In genomic region chr1:84222051-84222450, GRCm38 (mm10) we compare ENCODE assay signal across 28 mouse cellular contexts.
DNase-seq lines count a peak whose midpoint lies in the region; ATAC-seq and TF ChIP-seq lines count a peak whose summit lies in the region.
"Had no signal": no experiment of that assay in that cellular context is flagged by ENCODE, and none has a peak within 500 bp of the region (broad histone marks: within the 10 kb centered on the region; RNA-seq: fewer than 3 reads in every experiment).

No protein-coding gene starts in this region.

- 64% methylated on average over 1 of the region's 1 CpGs for WGBS in forebrain, postnatal 0 days
- WGBS in forebrain, embryonic 11.5 days: 72% methylated on average over 1 of the region's 1 CpGs
- 69% methylated on average over 1 of the region's 1 CpGs for WGBS in stomach, postnatal 0 days
- WGBS in intestine, embryonic 16.5 days: 76% methylated on average over 1 of the region's 1 CpGs

- no peak overlapping the region for H3K4me2 ChIP-seq in forebrain, postnatal 0 days (ENCODE audit: low read depth)
- no peak overlapping the region for H3K4me2 ChIP-seq in forebrain, embryonic 11.5 days (ENCODE audit: low read depth, low read length, severe bottlenecking)
- no peak overlapping the region for H3K4me2 ChIP-seq in stomach, postnatal 0 days (replicated peaks; ENCODE audit: low read depth)
- no peak overlapping the region for H3K4me2 ChIP-seq in intestine, embryonic 16.5 days (ENCODE audit: low read depth, low read length)
- H3K4me2 ChIP-seq: embryonic facial prominence, embryonic 12.5 days; heart, embryonic 12.5 days; intestine, embryonic 15.5 days; limb, embryonic 12.5 days; liver, embryonic 15.5 days; lung, embryonic 14.5 days; neural tube, embryonic 13.5 days had no signal

- no peak overlapping the region for H3K4me3 ChIP-seq in forebrain, postnatal 0 days (ENCODE audit: low read depth, low read length)
- no peak overlapping the region for H3K4me3 ChIP-seq in forebrain, embryonic 11.5 days (ENCODE audit: low read depth, low read length)
- no peak overlapping the region for H3K4me3 ChIP-seq in stomach, postnatal 0 days (ENCODE audit: low read depth, low read length)
- H3K4me3 ChIP-seq in intestine, embryonic 16.5 days (ENCODE audit: low read length): no peak overlapping the region
- H3K4me3 ChIP-seq: embryonic facial prominence, embryonic 12.5 days; heart, adult 2 months; heart, embryonic 12.5 days; intestine, embryonic 15.5 days; left cerebral cortex, adult 2 months; limb, embryonic 12.5 days; liver, embryonic 15.5 days; neural tube, embryonic 13.5 days had no signal

- no peak overlapping the region for H3K9ac ChIP-seq in forebrain, postnatal 0 days
- H3K9ac ChIP-seq in forebrain, embryonic 11.5 days (ENCODE audit: low read length): no peak overlapping the region
- no peak overlapping the region for H3K9ac ChIP-seq in stomach, postnatal 0 days (ENCODE audit: low read length)
- H3K9ac ChIP-seq in intestine, embryonic 16.5 days (ENCODE audit: low read depth, low read length): no peak overlapping the region
- H3K9ac ChIP-seq: embryonic facial prominence, embryonic 12.5 days; heart, embryonic 12.5 days; intestine, embryonic 15.5 days; limb, embryonic 12.5 days; liver, embryonic 15.5 days; lung, embryonic 14.5 days; neural tube, embryonic 13.5 days had no signal

- no peak overlapping the region for H3K27ac ChIP-seq in forebrain, postnatal 0 days (ENCODE audit: low read depth, low read length)
- H3K27ac ChIP-seq in forebrain, embryonic 11.5 days (ENCODE audit: low read depth, low read length): no peak overlapping the region
- no peak overlapping the region for H3K27ac ChIP-seq in stomach, postnatal 0 days (replicated peaks)
- no peak overlapping the region for H3K27ac ChIP-seq in intestine, embryonic 16.5 days (ENCODE audit: low read length)
- H3K27ac ChIP-seq: embryonic facial prominence, embryonic 12.5 days; heart, adult 2 months; hindbrain, postnatal 0 days; intestine, embryonic 15.5 days; kidney, postnatal 0 days; left cerebral cortex, adult 2 months; limb, embryonic 12.5 days; liver, embryonic 15.5 days; neural tube, embryonic 13.5 days had no signal

- no peak for DNase-seq in cerebellum, postnatal 4 days (ENCODE audit: low spot score in 2 of 2)
- DNase-seq in forebrain, postnatal 0 days: peak; percentile 10
- no peak for DNase-seq in forebrain, embryonic 11.5 days (ENCODE audit: low spot score)
- peak; percentile 54 for DNase-seq in Muller cell, postnatal 12 days (ENCODE audit: inconsistent ontology term)
- peak; percentile 26 for DNase-seq in cerebellum, adult 9-11 months
- DNase-seq in stomach, postnatal 0 days (ENCODE audit: low spot score): no peak
- DNase-seq: adrenal gland, adult 8-10 months; heart, adult 2 months; heart, postnatal 4 days; kidney, adult 8-10 months; kidney, postnatal 4 days; lung, embryonic 14.5 days; lung, postnatal 14 days; right cerebral cortex, postnatal 4 days; thymus, adult 2 months; thymus, postnatal 36 days had no signal

- no peaks in the 10 kb centered on the region for H3K27me3 ChIP-seq in forebrain, postnatal 0 days (ENCODE audit: insufficient read depth, low read length)
- H3K27me3 ChIP-seq in forebrain, embryonic 11.5 days (ENCODE audit: control insufficient read depth, insufficient read depth, low read length): no peaks in the 10 kb centered on the region
- no peaks in the 10 kb centered on the region for H3K27me3 ChIP-seq in stomach, postnatal 0 days (ENCODE audit: control insufficient read depth, insufficient read depth, low read length)
- H3K27me3 ChIP-seq in intestine, embryonic 16.5 days (replicated peaks; ENCODE audit: control insufficient read depth, insufficient read depth, low read length): no peaks in the 10 kb centered on the region
- H3K27me3 ChIP-seq: CH12.LX; embryonic facial prominence, embryonic 12.5 days; heart, embryonic 12.5 days; intestine, embryonic 15.5 days; limb, embryonic 12.5 days; liver, embryonic 15.5 days; neural tube, embryonic 13.5 days had no signal

- TF ChIP-seq CTCF in forebrain, postnatal 0 days (IDR thresholded peaks at IDR 0.05; ENCODE audit: low read depth): no peak
- no peak for TF ChIP-seq CTCF in stomach, postnatal 0 days (IDR thresholded peaks at IDR 0.05; ENCODE audit: low read depth)

- no peaks in the 10 kb centered on the region for H3K4me1 ChIP-seq in forebrain, postnatal 0 days (ENCODE audit: insufficient read depth)
- H3K4me1 ChIP-seq in forebrain, embryonic 11.5 days (replicated peaks; ENCODE audit: control insufficient read depth, insufficient read depth, low read length): no peaks in the 10 kb centered on the region
- H3K4me1 ChIP-seq in stomach, postnatal 0 days (replicated peaks; ENCODE audit: control insufficient read depth, insufficient read depth): no peaks in the 10 kb centered on the region
- H3K4me1 ChIP-seq in intestine, embryonic 16.5 days (ENCODE audit: control insufficient read depth, insufficient read depth, low read length): no peaks in the 10 kb centered on the region
- H3K4me1 ChIP-seq: heart, embryonic 12.5 days; intestine, embryonic 15.5 days; limb, embryonic 12.5 days had no signal

- H3K36me3 ChIP-seq in forebrain, postnatal 0 days (ENCODE audit: insufficient read depth): no peaks in the 10 kb centered on the region
- no peaks in the 10 kb centered on the region for H3K36me3 ChIP-seq in forebrain, embryonic 11.5 days (ENCODE audit: control insufficient read depth, insufficient read depth, low read length)
- H3K36me3 ChIP-seq in stomach, postnatal 0 days (ENCODE audit: control insufficient read depth, insufficient read depth, low read length): no peaks in the 10 kb centered on the region
- H3K36me3 ChIP-seq in intestine, embryonic 16.5 days (ENCODE audit: control insufficient read depth, insufficient read depth, low read length): no peaks in the 10 kb centered on the region
- H3K36me3 ChIP-seq: embryonic facial prominence, embryonic 12.5 days; heart, embryonic 12.5 days; intestine, embryonic 15.5 days; limb, embryonic 12.5 days; liver, embryonic 15.5 days; neural tube, embryonic 13.5 days had no signal

- TF ChIP-seq EP300 in stomach, postnatal 0 days (optimal IDR thresholded peaks at IDR 0.05): no peak

- no peaks in the 10 kb centered on the region for H3K9me3 ChIP-seq in forebrain, postnatal 0 days (ENCODE audit: low read length)
- no peaks in the 10 kb centered on the region for H3K9me3 ChIP-seq in forebrain, embryonic 11.5 days (ENCODE audit: control insufficient read depth, low read length)
- no peaks in the 10 kb centered on the region for H3K9me3 ChIP-seq in stomach, postnatal 0 days (ENCODE audit: control insufficient read depth, low read length)
- H3K9me3 ChIP-seq in intestine, embryonic 16.5 days (ENCODE audit: control insufficient read depth, low read length): no peaks in the 10 kb centered on the region
- H3K9me3 ChIP-seq: embryonic facial prominence, embryonic 12.5 days; heart, embryonic 12.5 days; intestine, embryonic 15.5 days; limb, embryonic 12.5 days; liver, embryonic 15.5 days; neural tube, embryonic 13.5 days had no signal

- ATAC-seq in cerebellum, adult (ENCODE audit: insufficient number of reproducible peaks, low FRiP score, low TSS enrichment): 0 out of 2 replicates have a peak, but pooled peaks have one; percentile 17
- ATAC-seq in forebrain, postnatal 0 days: peak; percentile 43; the same call in 1 of the 2 replicates
- ATAC-seq in forebrain, embryonic 11.5 days (replicated peaks; ENCODE audit: low FRiP score): no peak
- no peak for ATAC-seq in stomach, postnatal 0 days (ENCODE audit: low FRiP score, low TSS enrichment)
- ATAC-seq in intestine, embryonic 16.5 days: no peak
- ATAC-seq: hindbrain, postnatal 0 days; intestine, embryonic 15.5 days had no signal

Comparison
In these comparisons a context has a peak if more than half of its experiments do, and no peak if none do; other contexts are left out.
1. ATAC-seq: peak in cerebellum, adult (single experiment) and forebrain, postnatal 0 days (single experiment); none in forebrain, embryonic 11.5 days (single experiment), stomach, postnatal 0 days (single experiment) and intestine, embryonic 16.5 days (single experiment).
2. DNase-seq: peak in forebrain, postnatal 0 days (single experiment), Muller cell, postnatal 12 days (single experiment) and cerebellum, adult 9-11 months (single experiment); none in cerebellum, postnatal 4 days (0 of 2), forebrain, embryonic 11.5 days (single experiment) and stomach, postnatal 0 days (single experiment).